Comparison of ENCODE assay signal across 8 mouse cellular contexts in the genomic region with DNA sequence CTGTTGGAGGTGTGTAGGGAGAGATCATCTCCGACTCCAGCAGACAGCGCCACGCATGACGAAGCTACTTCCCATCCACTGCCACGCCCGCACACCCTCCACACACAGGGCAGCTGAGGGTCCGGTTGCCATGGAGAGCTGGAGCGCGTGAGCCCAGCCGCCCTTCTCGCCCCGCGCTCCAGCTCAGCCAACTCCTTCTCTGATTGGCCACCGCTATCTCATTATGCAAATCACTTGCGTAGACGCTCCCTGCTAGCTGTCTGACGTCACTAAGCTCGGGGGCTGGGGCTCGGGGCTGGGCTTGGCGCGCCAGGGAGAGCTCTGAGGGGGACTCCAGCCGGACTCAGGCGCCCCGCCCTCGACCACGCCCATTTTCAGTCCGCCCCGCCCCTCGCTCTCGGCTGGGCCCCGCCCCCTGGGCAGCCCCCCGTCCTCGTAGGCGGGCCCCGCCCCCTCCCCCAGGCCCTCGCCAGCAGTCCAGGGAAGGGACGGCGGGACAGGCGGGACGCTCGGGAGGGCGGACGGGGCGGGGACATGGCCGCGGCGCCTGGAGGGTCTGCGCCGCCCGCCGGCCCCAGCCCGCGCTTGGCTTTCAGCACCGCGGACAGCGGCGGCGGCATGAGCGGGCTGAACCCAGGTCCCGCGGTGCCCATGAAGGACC. TPM values are rescaled to one million over a fixed set of nuclear protein-coding genes. Genes with fewer than 3 reads are reported as not detected.
DNase-seq lines count a peak whose midpoint lies in the region; ATAC-seq and TF ChIP-seq lines count a peak whose summit lies in the region.

A gene (plus strand): TSS at position 74 of the 661 bp plus-strand sequence.

- no peaks in the 10 kb centered on the region for H3K36me3 ChIP-seq in C2C12 (ENCODE audit: control insufficient read depth, insufficient read depth)
- H3K36me3 ChIP-seq in heart, embryonic 10.5 days: no peaks in the 10 kb centered on the region
- no peaks in the 10 kb centered on the region for H3K36me3 ChIP-seq in kidney, embryonic 14.5 days (ENCODE audit: control insufficient read depth, insufficient read depth, low read length)

- H3ac ChIP-seq in C2C12 (ENCODE audit: control insufficient read depth, insufficient read length, low read depth): no peak within 1 kb of the TSS

- H3K79me2 ChIP-seq in C2C12 (ENCODE audit: control insufficient read depth, insufficient read depth): no peaks in the 10 kb centered on the region

- H3K4me2 ChIP-seq in kidney, embryonic 14.5 days (replicated peaks; ENCODE audit: low read depth, low read length): peak within 1 kb of the TSS; percentile 50

- H3K9me3 ChIP-seq in heart, embryonic 10.5 days: no peaks in the 10 kb centered on the region
- no peaks in the 10 kb centered on the region for H3K9me3 ChIP-seq in kidney, embryonic 14.5 days (ENCODE audit: control insufficient read depth, low read length)

- TF ChIP-seq CTCF in C2C12 (IDR thresholded peaks at IDR 0.05; ENCODE audit: control insufficient read depth, insufficient read depth, insufficient read length): no peak
- TF ChIP-seq CTCF in embryonic fibroblast, embryonic 13.5 days (IDR thresholded peaks at IDR 0.05; ENCODE audit: borderline replicate concordance, insufficient read depth, low read length): no peak

- peak within 1 kb of the TSS; percentile 11 for H3K4me3 ChIP-seq in C2C12 (ENCODE audit: insufficient read depth, poor library complexity, severe bottlenecking)
- H3K4me3 ChIP-seq in embryonic fibroblast, embryonic 13.5 days (ENCODE audit: insufficient read depth, low read length): peak within 1 kb of the TSS; percentile 33
- H3K4me3 ChIP-seq in heart, embryonic 10.5 days: peak within 1 kb of the TSS; percentile 58
- peak within 1 kb of the TSS; percentile 23 for H3K4me3 ChIP-seq in kidney, embryonic 14.5 days (ENCODE audit: low read length)

- no peak for TF ChIP-seq POLR2A in embryonic fibroblast, embryonic 13.5 days (IDR thresholded peaks at IDR 0.05; ENCODE audit: low read depth, low read length)

- H3K27ac ChIP-seq in embryonic fibroblast, embryonic 13.5 days (ENCODE audit: insufficient read depth, low read length): no peak within 1 kb of the TSS
- H3K27ac ChIP-seq in heart, embryonic 10.5 days: no peak within 1 kb of the TSS
- H3K27ac ChIP-seq in kidney, embryonic 14.5 days (ENCODE audit: low read depth, low read length): no peak within 1 kb of the TSS

- under 1% methylated on average over 59 of the region's 61 CpGs for WGBS in heart, embryonic 10.5 days
- WGBS in kidney, embryonic 14.5 days: under 1% methylated on average over 35 of the region's 61 CpGs

- peak; percentile 99 for ATAC-seq in kidney, embryonic 14.5 days (ENCODE audit: low FRiP score, low TSS enrichment)

- DNase-seq in brain, adult 2 months (ENCODE audit: low read depth, low spot score): peak; percentile 99
- peak; percentile 100 for DNase-seq in heart, embryonic 10.5 days (ENCODE audit: low spot score)
- peak; percentile 93 for DNase-seq in liver
- peak; percentile 10 to 14 for DNase-seq in monocyte, adult 2 months (ENCODE audit: low read depth in 1 of 2, low spot score in 2 of 2)
- DNase-seq in spleen, postnatal 14 days (ENCODE audit: low spot score in 2 of 2): peak; percentile 36 to 37

- peaks cover 6% of the 10 kb centered on the region for H3K27me3 ChIP-seq in C2C12 (ENCODE audit: control insufficient read depth, insufficient read depth, insufficient read length)
- H3K27me3 ChIP-seq in heart, embryonic 10.5 days (ENCODE audit: insufficient read depth, poor library complexity, severe bottlenecking): peaks cover 42% of the 10 kb centered on the region
- peaks cover 13% of the 10 kb centered on the region; the same call in 1 of the 2 replicates for H3K27me3 ChIP-seq in kidney, embryonic 14.5 days (ENCODE audit: control insufficient read depth, insufficient read depth, low read length)

- no peaks in the 10 kb centered on the region for H3K79me3 ChIP-seq in C2C12 (ENCODE audit: low read depth)

- no peaks in the 10 kb centered on the region for H3K4me1 ChIP-seq in embryonic fibroblast, embryonic 13.5 days (ENCODE audit: control insufficient read depth, insufficient read depth, low read length)
- peaks cover 17% of the 10 kb centered on the region for H3K4me1 ChIP-seq in heart, embryonic 10.5 days
- no peaks in the 10 kb centered on the region for H3K4me1 ChIP-seq in kidney, embryonic 14.5 days (ENCODE audit: control insufficient read depth, insufficient read depth, low read length)

- no peak within 1 kb of the TSS for H3K9ac ChIP-seq in kidney, embryonic 14.5 days (ENCODE audit: low read depth, low read length)

TF ChIP-seq in C2C12, 6 proteins besides CTCF, POLR2A, EP300 and RAD21:
- TF ChIP-seq MYOD1 (IDR thresholded peaks at IDR 0.05; ENCODE audit: control insufficient read depth, insufficient read length, low read depth) (no peak), MYOG (IDR thresholded peaks at IDR 0.05; ENCODE audit: control insufficient read depth, extremely low read depth, insufficient read length) (no peak), USF1 (IDR thresholded peaks at IDR 0.05; ENCODE audit: low read depth) (no peak), MAX (IDR thresholded peaks at IDR 0.05) (peak; percentile 89)

RNA-seq across cellular contexts. Expression of the gene that starts here (rescaled TPM):
- polyA plus RNA-seq in C2C12 (2012; fragmentation: generic; extraction: Trizol): 0.13 TPM
- polyA plus RNA-seq in embryonic fibroblast, embryonic 13.5 days (2011; ENCODE audit: insufficient read length, low read depth, missing spikeins): not detected in 2 replicates
- polyA plus RNA-seq in heart, embryonic 10.5 days (2016; fragmentation: Nextera tagmentation; extraction: Ambion mirVana): 0.06 TPM in 1 of 2 replicates, not detected in the other
- not detected in 2 replicates for polyA plus RNA-seq in kidney, embryonic 14.5 days (2014; fragmentation: Nextera tagmentation; extraction: Ambion mirVana)

Comparison
In these comparisons a context has a peak if more than half of its experiments do, and no peak if none do; other contexts are left out.
1. Peak in DNase-seq and H3K4me3 ChIP-seq in heart, embryonic 10.5 days; RNA of the gene not detected or under 1 TPM.
2. Peak in ATAC-seq, H3K4me3 ChIP-seq and H3K4me2 ChIP-seq in kidney, embryonic 14.5 days; RNA of the gene not detected or under 1 TPM.
3. DNase-seq: peak in every context shown above with its lines; median percentile 100 in heart, embryonic 10.5 days; 99 in brain, adult 2 months; 93 in liver; 36 in spleen, postnatal 14 days; 12 in monocyte, adult 2 months.